Mouse (Mus musculus) MEL (cell line): ENCODE results near the gene Abca17.

Source experiments
- BHLHE40 ChIP-seq: IDR thresholded peaks from 2 replicates; pipeline ENCODE4 v1.6.1; 2012; ENCODE audit warnings: low read depth, mild to moderate bottlenecking, inconsistent platforms, low read length, improper control_type of control experiment, borderline replicate concordance
- CTCF ChIP-seq, 3 experiments: IDR thresholded peaks in 2 of 3; conservative IDR thresholded peaks in 1 of 3; 2 replicates each; pipeline ENCODE4 v1.5.1; 2011 to 2012; ENCODE audit warnings: low read length in 3 of 3, low read depth in 2 of 3, mild to moderate bottlenecking in 2 of 3, improper control_type of control experiment in 1 of 3, inconsistent platforms in 1 of 3, mixed read lengths in 1 of 3, moderate library complexity in 1 of 3; ENCODE audit not compliant: control insufficient read depth in 1 of 3, insufficient read depth in 1 of 3, poor library complexity in 1 of 3, severe bottlenecking in 1 of 3
- GATA1 ChIP-seq: IDR thresholded peaks from 2 replicates; pipeline ENCODE4 v1.6.1; 2011; ENCODE audit warnings: low read depth, low read length, improper control_type of control experiment
- JUND ChIP-seq: IDR thresholded peaks from 2 replicates; pipeline ENCODE4 v1.6.1; 2011; ENCODE audit warnings: low read depth, mild to moderate bottlenecking, improper control_type of control experiment, low read length
- NRF1 ChIP-seq: IDR thresholded peaks from 2 replicates; pipeline ENCODE4 v1.6.1; 2014; ENCODE audit warnings: low read depth, mild to moderate bottlenecking, inconsistent platforms, low read length, improper control_type of control experiment, moderate library complexity; ENCODE audit not compliant: poor library complexity, insufficient read depth, severe bottlenecking
- POLR2A ChIP-seq, 2 experiments: IDR thresholded peaks; 2 replicates each; pipeline ENCODE4 v1.6.1; 2011 to 2012; ENCODE audit warnings: low read length in 2 of 2, mild to moderate bottlenecking in 2 of 2, control low read depth in 1 of 2, improper control_type of control experiment in 1 of 2, low read depth in 1 of 2, moderate library complexity in 1 of 2; ENCODE audit not compliant: control insufficient read depth in 1 of 2, insufficient read depth in 1 of 2, poor library complexity in 1 of 2
- RCOR1 ChIP-seq: IDR thresholded peaks from 2 replicates; pipeline ENCODE4 v1.6.1; 2012; ENCODE audit warnings: low read depth, mild to moderate bottlenecking, inconsistent platforms, low read length, improper control_type of control experiment
- TBP ChIP-seq: IDR thresholded peaks from 2 replicates; pipeline ENCODE4 v1.8.0; 2011; ENCODE audit warnings: low read depth, low read length, improper control_type of control experiment
- UBTF ChIP-seq: IDR thresholded peaks from 2 replicates; pipeline ENCODE4 v1.6.1; 2012; ENCODE audit warnings: low read depth, mild to moderate bottlenecking, inconsistent platforms, low read length, improper control_type of control experiment, moderate library complexity, borderline replicate concordance; ENCODE audit not compliant: insufficient read depth
- USF1 ChIP-seq: IDR thresholded peaks from 2 replicates; pipeline ENCODE4 v1.6.1; 2014; ENCODE audit warnings: low read depth, mild to moderate bottlenecking, inconsistent platforms, low read length, improper control_type of control experiment, moderate library complexity
- ZKSCAN1 ChIP-seq: IDR thresholded peaks from 2 replicates; pipeline ENCODE4 v1.6.1; 2012; ENCODE audit warnings: low read depth, mild to moderate bottlenecking, inconsistent platforms, low read length, improper control_type of control experiment, moderate library complexity
- ZNF384 ChIP-seq: IDR thresholded peaks from 2 replicates; pipeline ENCODE4 v1.6.1; 2012; ENCODE audit warnings: low read depth, mild to moderate bottlenecking, inconsistent platforms, low read length, improper control_type of control experiment

DNA sequence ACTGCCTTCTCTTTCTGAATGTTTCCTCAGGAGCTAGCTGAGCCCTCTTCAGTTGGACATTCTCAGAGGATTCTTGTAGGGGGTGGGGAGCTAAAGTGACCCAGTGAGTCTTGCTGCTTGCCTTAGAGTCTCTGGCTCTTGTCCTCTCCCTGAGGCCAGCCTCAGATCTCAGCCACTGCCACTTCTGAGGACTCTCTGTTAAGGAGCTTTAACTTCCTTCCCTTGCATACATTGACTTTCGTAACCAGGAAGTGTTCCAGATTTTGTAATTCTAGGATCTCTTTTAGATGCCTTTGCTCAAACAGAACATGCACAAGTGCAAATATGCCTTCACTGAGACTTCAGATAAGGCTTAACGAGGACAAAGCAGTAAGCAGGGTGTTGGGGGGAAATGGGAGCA, 9.0 kb upstream of the Abca17 start:
- TF ChIP-seq TBP (no peak), CTCF (IDR thresholded peaks at IDR 0.05 in 2 of 3, conservative IDR thresholded peaks at IDR 0.05 in 1 of 3; ENCODE audit: control insufficient read depth in 1 of 3, insufficient read depth in 1 of 3, low read depth in 2 of 3, low read length in 3 of 3, poor library complexity in 1 of 3, severe bottlenecking in 1 of 3) (no peak), POLR2A (IDR thresholded peaks at IDR 0.05; ENCODE audit: control insufficient read depth in 1 of 2, insufficient read depth in 1 of 2, low read depth in 1 of 2, low read length in 2 of 2, poor library complexity in 1 of 2) (no peak), ZNF384 (no peak), USF1 (no peak), JUND (no peak), RCOR1 (no peak), ZKSCAN1 (no peak), UBTF (no peak), NRF1 (no peak), BHLHE40 (no peak), GATA1 (no peak)
